1 mouse cellular context compared by ENCODE assay signal in the genomic region with DNA sequence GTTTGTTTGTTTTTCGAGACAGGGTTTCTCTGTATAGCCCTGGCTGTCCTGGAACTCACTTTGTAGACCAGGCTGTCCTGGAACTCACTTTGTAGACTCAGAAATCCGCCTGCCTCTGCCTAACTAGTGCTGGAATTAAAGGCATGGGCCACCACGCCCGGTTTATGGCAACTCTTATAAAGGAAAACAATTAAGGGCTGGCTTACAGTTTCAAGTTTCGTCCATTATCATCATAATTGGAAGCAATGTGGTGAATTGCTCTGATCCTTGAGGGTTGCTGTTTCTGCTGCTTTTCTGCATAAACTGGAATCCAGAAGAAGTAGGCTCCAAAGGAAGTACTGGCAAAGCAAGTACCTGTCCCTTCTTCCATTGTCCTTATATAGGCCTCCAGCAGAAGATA.
TF ChIP-seq lines count a peak whose summit lies in the region.

No protein-coding gene starts in this region.

TF ChIP-seq in myocyte, 11 proteins besides CTCF, POLR2A, EP300 and RAD21 (continued from another document):
- no peak for TF ChIP-seq REST (IDR thresholded peaks at IDR 0.05; ENCODE audit: insufficient read depth, insufficient read length)
- TF ChIP-seq SRF (IDR thresholded peaks at IDR 0.05; ENCODE audit: control insufficient read depth, insufficient read length, low read depth), result no peak
- no peak for TF ChIP-seq TCF3 (IDR thresholded peaks at IDR 0.05; ENCODE audit: insufficient read length, low read depth)
TF ChIP-seq in myocyte: peak in this region for 0.
